In genomic region chr16:25622651-25623050, GRCm38 (mm10) we compare ENCODE assay signal across 31 mouse cellular contexts.
DNase-seq lines count a peak whose midpoint lies in the region; ATAC-seq lines count a peak whose summit lies in the region.
"Had no signal": no experiment of that assay in that cellular context is flagged by ENCODE, and none has a peak within 500 bp of the region (broad histone marks: within the 10 kb centered on the region; RNA-seq: fewer than 3 reads in every experiment).

No protein-coding gene starts in this region.

- no peaks in the 10 kb centered on the region for H3K27me3 ChIP-seq in liver, embryonic 12.5 days (replicated peaks)
- H3K27me3 ChIP-seq: CH12.LX; embryonic facial prominence, embryonic 13.5 days; forebrain, embryonic 12.5 days; forebrain, embryonic 15.5 days; heart, embryonic 12.5 days; heart, embryonic 15.5 days; hindbrain, embryonic 13.5 days; Patski had no signal

- no peak overlapping the region for H3K4me2 ChIP-seq in liver, embryonic 12.5 days
- H3K4me2 ChIP-seq: embryonic facial prominence, embryonic 13.5 days; forebrain, embryonic 12.5 days; forebrain, embryonic 15.5 days; heart, embryonic 12.5 days; heart, embryonic 15.5 days; hindbrain, embryonic 13.5 days had no signal

- no peak for DNase-seq in frontal cortex, postnatal 25 days (ENCODE audit: low spot score in 2 of 2)
- peak; percentile 19 to 81 for DNase-seq in left cerebral cortex, postnatal 14 days (ENCODE audit: low spot score in 2 of 2)
- no peak for DNase-seq in left cerebral cortex, adult 18-20 months (ENCODE audit: low spot score in 2 of 2)
- DNase-seq in right cerebral cortex, adult 2 months (ENCODE audit: low spot score in 2 of 2) = peak; percentile 9 to 10
- DNase-seq in right cerebral cortex, postnatal 14 days = no peak
- DNase-seq: adrenal gland, postnatal 36 days; B cell, adult 2 months; cerebellum, adult 11 months; cerebellum, adult 2 months; cerebellum, postnatal 10 days; cerebellum, postnatal 36 days; embryo, embryonic 11 days; gastrocnemius, postnatal 25 days; heart, adult 18-20 months; heart, postnatal 10 days; heart, postnatal 36 days had no signal

- intact Hi-C loops in left cerebral cortex, postnatal 14 days (cut with DNase I) = no loop called here

- no peaks in the 10 kb centered on the region for H3K36me3 ChIP-seq in liver, embryonic 12.5 days
- H3K36me3 ChIP-seq: embryonic facial prominence, embryonic 10.5 days; embryonic facial prominence, embryonic 13.5 days; forebrain, embryonic 12.5 days; forebrain, embryonic 15.5 days; G1E; heart, embryonic 12.5 days; heart, embryonic 15.5 days; hindbrain, embryonic 10.5 days; hindbrain, embryonic 13.5 days had no signal

- no peaks in the 10 kb centered on the region for H3K4me1 ChIP-seq in liver, embryonic 12.5 days
- H3K4me1 ChIP-seq: embryonic facial prominence, embryonic 10.5 days; embryonic facial prominence, embryonic 13.5 days; forebrain, embryonic 12.5 days; forebrain, embryonic 15.5 days; heart, embryonic 12.5 days; heart, embryonic 15.5 days; hindbrain, embryonic 10.5 days; hindbrain, embryonic 13.5 days had no signal

- ATAC-seq in frontal cortex, adult (ENCODE audit: low TSS enrichment) = peak; percentile 91
- no peak for ATAC-seq in liver, embryonic 12.5 days
- ATAC-seq: forebrain, embryonic 15.5 days; hindbrain, embryonic 16.5 days; Patski had no signal

- H3K9me3 ChIP-seq in liver, embryonic 12.5 days (replicated peaks) = no peaks in the 10 kb centered on the region
- H3K9me3 ChIP-seq: embryonic facial prominence, embryonic 10.5 days; embryonic facial prominence, embryonic 13.5 days; forebrain, embryonic 12.5 days; forebrain, embryonic 15.5 days; G1E; heart, embryonic 12.5 days; heart, embryonic 15.5 days; hindbrain, embryonic 10.5 days; hindbrain, embryonic 13.5 days had no signal

- no peak overlapping the region for H3K27ac ChIP-seq in liver, embryonic 12.5 days
- H3K27ac ChIP-seq: embryonic facial prominence, embryonic 10.5 days; embryonic facial prominence, embryonic 13.5 days; forebrain, embryonic 12.5 days; forebrain, embryonic 15.5 days; heart, embryonic 15.5 days; hindbrain, embryonic 10.5 days; hindbrain, embryonic 13.5 days had no signal

- H3K4me3 ChIP-seq in liver, embryonic 12.5 days = no peak overlapping the region
- H3K4me3 ChIP-seq: embryonic facial prominence, embryonic 10.5 days; embryonic facial prominence, embryonic 13.5 days; erythroblast, embryonic 14.5 days; forebrain, embryonic 12.5 days; forebrain, embryonic 15.5 days; heart, embryonic 12.5 days; heart, embryonic 15.5 days; hindbrain, embryonic 10.5 days; hindbrain, embryonic 13.5 days had no signal

- 80% methylated on average over 2 of the region's 2 CpGs for WGBS in liver, embryonic 12.5 days (ENCODE audit: insufficient replicate concordance)

- no peak overlapping the region for H3K9ac ChIP-seq in liver, embryonic 12.5 days
- H3K9ac ChIP-seq: embryonic facial prominence, embryonic 13.5 days; forebrain, embryonic 12.5 days; forebrain, embryonic 15.5 days; heart, embryonic 12.5 days; heart, embryonic 15.5 days; hindbrain, embryonic 13.5 days had no signal

Comparison
In these comparisons a context has a peak if more than half of its experiments do, and no peak if none do; other contexts are left out.
1. DNase-seq: peak in left cerebral cortex, postnatal 14 days (2 of 2) and right cerebral cortex, adult 2 months (2 of 2); none in frontal cortex, postnatal 25 days (0 of 2), left cerebral cortex, adult 18-20 months (0 of 2) and right cerebral cortex, postnatal 14 days (single experiment).